Mouse (Mus musculus) ES-E14 (cell line): ENCODE results near the gene Clic4. TPM values are rescaled to one million over a fixed set of nuclear protein-coding genes. Genes with fewer than 3 reads are reported as not detected.

Experiments
- DNase-seq: peaks from one replicate; pipeline ENCODE4 v3.0.0-alpha.2; 2013; ENCODE audit warnings: low read depth, low spot score
- H3K27ac ChIP-seq: 2 replicates; pipeline ENCODE4 v1.5.1; 2012; ENCODE audit warnings: low read depth, mild to moderate bottlenecking, low read length, moderate library complexity, mixed read lengths; ENCODE audit not compliant: poor library complexity, insufficient read depth, severe bottlenecking
- H3K36me3 ChIP-seq: 2 replicates; pipeline ENCODE4 v1.6.1; 2012; ENCODE audit warnings: mild to moderate bottlenecking, low read length, moderate library complexity, mixed read lengths; ENCODE audit not compliant: control insufficient read depth, poor library complexity, insufficient read depth, severe bottlenecking
- H3K4me1 ChIP-seq, 2 experiments: fragments of 150-350 bp in 1 of 2; sonication (generic) in 1 of 2; 2 replicates each; pipeline ENCODE4 v1.6.1; 2012; ENCODE audit warnings: low read length in 2 of 2, mild to moderate bottlenecking in 1 of 2, mixed read lengths in 1 of 2; ENCODE audit not compliant: control insufficient read depth in 2 of 2, insufficient read depth in 2 of 2, poor library complexity in 1 of 2
- H3K4me3 ChIP-seq, 2 experiments: fragments of 150-350 bp in 1 of 2; sonication (generic) in 1 of 2; 2 replicates each; pipeline ENCODE4 v1.5.1; 2012; ENCODE audit warnings: low read length in 2 of 2, low read depth in 1 of 2, mild to moderate bottlenecking in 1 of 2, mixed read lengths in 1 of 2; ENCODE audit not compliant: insufficient read depth in 1 of 2, poor library complexity in 1 of 2, severe bottlenecking in 1 of 2
- H3K9ac ChIP-seq: 2 replicates; pipeline ENCODE4 v1.6.1; 2012; ENCODE audit warnings: low read depth, mild to moderate bottlenecking, low read length, mixed read lengths; ENCODE audit not compliant: poor library complexity, insufficient read depth, severe bottlenecking
- H3K9me3 ChIP-seq: fragments of 150-350 bp; sonication (generic); 2 replicates; pipeline ENCODE4 v1.6.1; 2012; ENCODE audit warnings: low read depth, mild to moderate bottlenecking, low read length; ENCODE audit not compliant: control insufficient read depth, insufficient read depth
- CHD2 ChIP-seq: IDR thresholded peaks from 2 replicates; pipeline ENCODE4 v1.6.1; 2014; ENCODE audit warnings: mild to moderate bottlenecking, low read depth, low read length, inconsistent platforms
- HCFC1 ChIP-seq: IDR thresholded peaks from 2 replicates; pipeline ENCODE4 v1.6.1; 2012; ENCODE audit warnings: low read length, inconsistent platforms, borderline replicate concordance; ENCODE audit not compliant: insufficient read depth
- MAFK ChIP-seq: IDR thresholded peaks from 2 replicates; pipeline ENCODE4 v1.6.1; 2014; ENCODE audit warnings: mild to moderate bottlenecking, low read depth, low read length, inconsistent platforms; ENCODE audit not compliant: insufficient read depth
- ZC3H11A ChIP-seq: IDR thresholded peaks from 2 replicates; pipeline ENCODE4 v1.6.1; 2012; ENCODE audit warnings: low read depth, mild to moderate bottlenecking, inconsistent platforms, low read length, borderline replicate concordance
- ZNF384 ChIP-seq: IDR thresholded peaks from 2 replicates; pipeline ENCODE4 v1.6.1; 2012; ENCODE audit warnings: low read depth, low read length, inconsistent platforms
- in situ Hi-C, 2 experiments: fragments of 600-800 bp; cut with MboI; formaldehyde crosslinking; loops; one replicate each; pipeline ENCODE4 v1.15.1; 2025; ENCODE audit warnings: low sequenced_read_pairs in 2 of 2, inconsistent platforms in 1 of 2; ENCODE audit not compliant: unreplicated experiment in 2 of 2
- total RNA-seq: library from RNA; depleted of rRNA; stranded (reverse); fragments of 300-350 nt; gene quantifications from 2 replicates; pipeline ENCODE4 v1.2.3, GENCODE M21; 2012

Gene Clic4
- total RNA-seq, 1 experiment, result 69.3 TPM

- H3K36me3 ChIP-seq, result peaks cover 11% of the 10 kb centered on the region; the same call in 1 of the 2 replicates
- peaks cover 8 to 11% of the 10 kb centered on the region in 2 experiments; a peak in 2 of 4 replicates for H3K4me1 ChIP-seq
- in situ Hi-C loops, result no loop called here
These were observed 565 bp downstream of the Clic4 start for GRCm38 (mm10) chr4:135271881-135272616.

DNA sequence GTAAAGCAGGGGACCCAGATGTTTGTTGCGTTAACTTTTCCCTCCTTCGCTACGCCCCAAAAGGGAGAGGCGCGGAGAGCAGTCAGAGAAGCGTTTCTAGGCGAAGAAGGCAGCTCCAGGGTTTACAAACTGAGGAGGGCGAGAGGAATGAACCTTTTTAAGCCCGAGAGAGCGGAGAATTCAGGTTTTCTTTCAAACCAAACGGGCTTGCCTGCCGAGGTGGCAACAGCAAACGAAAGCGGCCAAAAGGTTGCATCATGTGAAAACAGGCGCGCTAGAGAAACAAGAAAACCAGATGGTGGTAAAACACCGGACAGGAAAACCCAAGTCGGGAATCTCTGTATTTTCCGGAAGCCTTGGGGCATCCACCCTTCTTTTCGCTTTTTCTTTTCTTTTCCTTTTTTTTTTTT lies 1.2 kb downstream of the Clic4 start:
- no peak for DNase-seq
- H3K9ac ChIP-seq, result peak overlapping the region; percentile 91
- no peaks in the 10 kb centered on the region for H3K9me3 ChIP-seq
- in situ Hi-C loops, result no loop called here
- 0 out of 2 replicates have a peak overlapping the region, but pooled peaks have one; percentile 52 for H3K27ac ChIP-seq
- H3K4me1 ChIP-seq, result peaks cover 8 to 12% of the 10 kb centered on the region in 2 experiments; a peak in 2 of 4 replicates
- TF ChIP-seq ZNF384 (no peak), MAFK (no peak), ZC3H11A (no peak), HCFC1 (no peak), CHD2 (no peak)
- peak overlapping the region; percentile 80 to 90 for H3K4me3 ChIP-seq
- peaks cover 11% of the 10 kb centered on the region; the same call in 1 of the 2 replicates for H3K36me3 ChIP-seq

More at GRCm38 (mm10) chr4:135271881-135272616, 565 bp downstream of the Clic4 start:
- H3K9ac ChIP-seq, result peak overlapping the region; percentile 91
- H3K4me3 ChIP-seq, result peak overlapping the region; percentile 80 to 90
- TF ChIP-seq MAFK (no peak; the same call in 1 of the 2 replicates), HCFC1 (no peak; the same call in 1 of the 2 replicates), ZC3H11A (no peak), ZNF384 (peak; percentile 76), CHD2 (0 out of 2 replicates have a peak, but pooled peaks have one; percentile 7)
- peak overlapping the region; percentile 52; the same call in 1 of the 2 replicates for H3K27ac ChIP-seq
- H3K9me3 ChIP-seq, result no peaks in the 10 kb centered on the region
- DNase-seq, result no peak

DNA sequence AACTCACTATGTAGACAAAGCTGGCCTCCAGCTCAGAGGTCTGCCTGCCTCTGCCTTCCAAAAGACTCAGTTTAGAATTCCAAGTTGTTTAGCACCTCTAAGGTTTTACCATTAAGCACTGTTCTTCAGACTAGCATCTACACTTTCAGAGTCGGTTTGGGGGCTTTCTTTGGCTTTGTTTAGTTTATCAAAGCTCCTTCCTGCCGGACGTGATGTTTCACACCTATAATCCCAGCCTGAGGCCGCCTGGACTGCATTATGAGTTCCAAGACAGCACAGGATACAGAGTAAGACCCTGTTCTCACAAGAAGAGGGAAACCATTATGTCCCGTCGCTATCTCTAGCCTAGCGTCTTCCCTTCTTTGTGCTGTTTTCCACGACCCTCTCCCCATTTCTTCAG lies 2.1 kb downstream of the Clic4 start:
- TF ChIP-seq HCFC1 (no peak), MAFK (no peak), ZC3H11A (no peak), CHD2 (no peak), ZNF384 (no peak)
- in situ Hi-C loops, result no loop called here
- Histone ChIP-seq H3K9me3 (no peaks in the 10 kb centered on the region), H3K4me1 (peaks cover 8 to 12% of the 10 kb centered on the region in 2 experiments; a peak in 2 of 4 replicates), H3K9ac (no peak overlapping the region), H3K27ac (no peak overlapping the region), H3K36me3 (peaks cover 11% of the 10 kb centered on the region; the same call in 1 of the 2 replicates), H3K4me3 (peak overlapping the region in 1 of 2 experiments; percentile 14; a peak in 1 of 4 replicates)
- no peak for DNase-seq

- no peak overlapping the region; a peak in 1 of 4 replicates for H3K4me3 ChIP-seq
- no peak for DNase-seq
- H3K9me3 ChIP-seq, result no peaks in the 10 kb centered on the region
- TF ChIP-seq MAFK, result no peak
- no peak for TF ChIP-seq ZNF384
- no peak for TF ChIP-seq ZC3H11A
- TF ChIP-seq HCFC1, result no peak
- no peak for TF ChIP-seq CHD2
- H3K36me3 ChIP-seq, result peaks cover 11% of the 10 kb centered on the region; the same call in 1 of the 2 replicates
- H3K4me1 ChIP-seq, result peaks cover 8 to 12% of the 10 kb centered on the region in 2 experiments; a peak in 2 of 4 replicates
- in situ Hi-C loops, result no loop called here
- H3K9ac ChIP-seq, result no peak overlapping the region
- H3K27ac ChIP-seq, result no peak overlapping the region
These were observed 2.8 kb downstream of the Clic4 start for GRCm38 (mm10) chr4:135269656-135270341.
